Mouse (Mus musculus) T-helper 2 cell (primary cell): ENCODE measurements at regions not wholly inside any gene's neighbourhood (a gene's known extent, or its start where the extent isn't known, plus 50 kb on each side); places are given as distances from the start of the nearest gene placed in this dataset.

Experiments
- in situ Hi-C: fragments of 300-600 bp; cut with MboI, MseI; formaldehyde crosslinking; loops from one replicate; pipeline ENCODE4 v1.15.1; 2025; ENCODE audit warnings: high pct_unique_total_duplicates

GRCm38 (mm10) chr7:63313096-63313495 is 100.7 kb upstream of the Chrna7 start:
- in situ Hi-C loops, result loop anchor here (25.0 kb wide), 1 partner anchor 401 kb away; no protein-coding TSS in a partner anchor

GRCm38 (mm10) chr7:63319594-63319993 is 107.2 kb upstream of the Chrna7 start:
- in situ Hi-C loops, result loop anchor here (25.0 kb wide), 1 partner anchor 407 kb away; no protein-coding TSS in a partner anchor

- in situ Hi-C loops, result loop anchor here (25.0 kb wide), 1 partner anchor 409 kb away; no protein-coding TSS in a partner anchor
These were observed 108.8 kb upstream of the Chrna7 start for GRCm38 (mm10) chr7:63321171-63321570.

DNA sequence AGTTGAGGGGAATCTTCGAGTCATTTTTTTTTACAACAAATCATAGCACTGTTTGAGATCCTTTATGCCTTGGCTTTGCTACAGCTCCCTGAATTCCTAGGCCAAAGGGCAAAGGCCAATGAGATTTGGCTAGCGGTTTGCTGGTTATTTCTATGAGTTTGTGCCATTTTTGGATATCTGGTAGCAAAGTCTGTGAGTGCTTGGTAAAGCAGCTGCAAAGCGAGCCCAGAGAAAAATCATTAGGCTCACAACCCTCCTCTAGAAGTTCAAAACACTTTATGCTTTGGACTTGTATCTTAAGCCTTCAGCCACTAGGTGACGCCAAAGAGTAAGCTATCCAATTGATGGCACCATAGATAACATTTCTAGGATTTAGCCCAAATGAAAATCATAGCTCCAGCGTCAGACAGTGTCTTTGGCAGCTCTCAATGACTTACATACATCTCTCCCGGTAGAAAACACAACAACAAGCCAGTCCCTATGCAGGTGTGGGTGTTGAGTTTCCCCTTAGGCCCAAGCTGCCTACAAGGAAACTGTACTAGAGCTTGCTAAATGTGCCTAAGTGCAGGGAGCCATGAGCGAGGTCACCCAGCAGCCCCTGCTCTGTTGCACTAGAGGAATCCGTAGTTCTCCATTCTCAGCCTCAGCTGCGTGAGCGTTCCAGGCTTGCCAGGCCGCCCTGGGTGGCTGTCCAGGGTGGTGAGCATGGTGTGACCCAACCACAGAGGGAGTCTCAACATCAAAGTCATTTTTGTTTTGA is 109.8 kb upstream of the Chrna7 start:
- in situ Hi-C loops, result loop anchor here (25.0 kb wide), 1 partner anchor 410 kb away; no protein-coding TSS in a partner anchor

DNA sequence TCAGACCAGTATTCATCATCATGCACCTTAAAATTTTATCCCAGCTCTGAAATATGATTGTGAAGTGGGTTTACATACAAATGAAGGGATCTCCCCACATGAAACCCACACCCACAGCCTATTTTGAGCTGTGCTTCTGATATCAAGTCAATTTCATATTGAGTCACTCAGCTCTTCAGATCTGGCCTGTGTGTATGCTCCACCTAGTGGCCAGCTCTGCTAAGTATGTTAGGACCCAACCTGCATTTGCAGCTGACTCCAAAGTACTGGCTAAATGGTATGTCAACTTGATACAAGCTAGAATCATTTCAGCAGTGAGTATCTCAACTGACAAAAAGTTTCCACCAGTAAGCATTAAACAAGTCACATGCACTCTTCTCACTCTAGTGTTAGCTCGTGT is 109.4 kb upstream of the Otud7a start:
- in situ Hi-C loops, result no loop called here

DNA sequence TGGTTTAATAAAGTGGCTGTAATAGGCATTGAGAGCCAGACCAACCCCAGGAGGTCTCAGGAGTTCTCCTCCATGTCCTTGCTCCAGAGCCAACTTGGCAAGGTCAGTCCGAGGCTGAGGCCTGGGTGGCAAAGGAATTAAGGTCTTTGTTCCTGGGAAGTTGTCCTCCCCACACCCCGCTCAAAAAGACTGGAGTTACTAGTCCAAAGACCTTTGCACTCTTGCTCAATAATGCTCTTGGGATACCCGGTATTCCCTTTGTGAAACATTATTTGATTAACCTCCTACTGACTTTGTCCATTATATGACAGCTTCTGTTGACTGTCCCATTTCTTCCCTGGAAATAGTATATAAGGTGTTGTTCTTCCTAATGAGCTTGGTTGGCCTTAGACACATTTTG is 108.5 kb upstream of the Otud7a start:
- in situ Hi-C loops, result no loop called here

DNA sequence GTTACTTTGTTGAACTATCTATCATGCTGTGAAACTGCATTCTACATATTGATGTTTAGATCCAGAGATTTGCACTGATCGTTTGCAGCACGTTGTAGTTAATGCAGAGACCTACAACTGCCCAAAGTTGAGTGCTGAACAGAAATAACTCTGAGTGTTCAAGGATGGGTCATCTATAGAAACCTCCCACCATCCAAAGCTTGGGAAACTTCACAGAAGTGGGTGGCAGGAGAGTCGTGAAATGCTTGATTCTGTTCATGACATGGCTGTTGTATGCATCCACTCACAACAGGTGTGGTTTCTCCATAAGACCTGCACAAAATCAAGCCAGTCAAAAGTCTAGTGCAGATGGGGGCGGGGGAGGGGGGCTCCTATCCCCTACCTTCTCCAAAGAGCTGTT is 102.8 kb upstream of the Otud7a start:
- in situ Hi-C loops, result loop anchor here (10.0 kb wide), 1 partner anchor 493 kb away; no protein-coding TSS in a partner anchor

DNA sequence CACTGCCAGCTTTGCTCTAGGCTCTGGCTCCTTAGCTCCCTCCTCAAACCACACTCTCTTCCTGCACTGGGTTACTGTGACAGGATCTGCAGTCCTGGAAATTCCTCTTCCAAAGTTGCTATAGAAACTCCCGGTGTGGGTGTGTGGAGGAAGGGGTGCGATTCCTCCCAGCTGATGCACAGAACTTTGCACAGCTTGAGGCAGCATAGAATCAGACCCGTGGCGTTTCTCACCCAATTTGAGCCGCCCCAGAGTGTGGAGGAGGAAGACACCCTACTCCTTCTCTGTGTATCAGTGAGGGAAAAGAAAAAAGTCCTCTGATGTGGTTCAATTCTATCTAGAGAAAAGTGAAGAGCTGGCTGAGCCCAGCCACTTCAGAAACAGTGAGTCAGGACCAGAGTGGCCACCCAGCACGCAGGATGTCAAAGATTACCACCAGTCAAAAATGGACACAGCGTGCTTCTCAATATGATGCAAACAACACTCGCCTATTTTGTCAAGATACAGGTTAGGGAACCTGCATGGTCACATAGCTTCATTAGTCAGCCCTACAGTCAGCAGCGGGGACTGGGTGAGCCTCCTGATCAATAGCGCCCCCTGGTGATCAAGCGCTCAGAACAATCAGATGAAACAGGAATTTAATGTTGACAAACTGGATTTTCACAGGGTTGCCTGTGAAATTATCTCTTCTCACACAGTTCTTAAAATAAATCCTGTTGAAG is 98.7 kb upstream of the Otud7a start:
- in situ Hi-C loops, result loop anchor here (10.0 kb wide), 1 partner anchor 489 kb away; no protein-coding TSS in a partner anchor

DNA sequence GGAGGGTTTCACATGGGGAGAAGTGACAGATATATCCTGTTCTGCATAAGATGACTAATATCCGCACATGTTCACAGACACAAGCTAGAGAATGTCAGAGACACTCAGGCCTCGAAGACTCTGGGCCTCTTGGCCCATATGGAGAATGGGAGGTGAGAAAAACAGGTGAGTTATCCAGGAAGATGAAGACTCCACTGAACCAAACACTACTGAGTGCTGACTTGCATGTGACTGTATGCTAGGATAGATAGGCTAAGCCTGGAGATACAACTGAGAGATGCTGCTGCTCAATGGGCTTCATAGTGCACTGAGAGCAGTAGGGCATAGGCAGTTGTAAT is 98.2 kb upstream of the Otud7a start:
- in situ Hi-C loops, result loop anchor here (10.0 kb wide), 1 partner anchor 488 kb away; no protein-coding TSS in a partner anchor
